Mouse (Mus musculus) hindbrain, embryonic 16.5 days (tissue): ENCODE measurements at regions not wholly inside any gene's neighbourhood (a gene's known extent, or its start where the extent isn't known, plus 50 kb on each side); places are given as distances from the start of the nearest gene placed in this dataset.

ENCODE experiments used
- ATAC-seq: fragments of 200-750 bp; cut with Nextera tagmentation; 2 replicates; pipeline ENCODE4 v1.8.0; 2017; ENCODE audit warnings: moderate TSS enrichment, moderate library complexity
- H3K27ac ChIP-seq: fragments of 300-500 bp; sonication (generic); 2 replicates; pipeline ENCODE4 v1.5.1; 2014; ENCODE audit warnings: low read depth, mild to moderate bottlenecking, control low read depth, low read length, moderate library complexity
- H3K27me3 ChIP-seq: fragments of 300-500 bp; sonication (generic); replicated peaks from 2 replicates; pipeline ENCODE4 v1.6.1; 2014; ENCODE audit warnings: low read length; ENCODE audit not compliant: control insufficient read depth, insufficient read depth
- H3K36me3 ChIP-seq: fragments of 300-500 bp; sonication (generic); 2 replicates; pipeline ENCODE4 v1.6.1; 2014; ENCODE audit warnings: mild to moderate bottlenecking, low read length, moderate library complexity, mixed read lengths; ENCODE audit not compliant: control insufficient read depth, insufficient read depth
- H3K4me1 ChIP-seq: fragments of 300-500 bp; sonication (generic); 2 replicates; pipeline ENCODE4 v1.6.1; 2014; ENCODE audit warnings: low read depth, low read length; ENCODE audit not compliant: control insufficient read depth, insufficient read depth
- H3K4me2 ChIP-seq: fragments of 300-500 bp; sonication (generic); 2 replicates; pipeline ENCODE4 v1.6.1; 2014; ENCODE audit warnings: mild to moderate bottlenecking, low read length, control low read depth, moderate library complexity
- H3K4me3 ChIP-seq: fragments of 300-500 bp; sonication (generic); 2 replicates; pipeline ENCODE4 v1.5.1; 2014; ENCODE audit warnings: mild to moderate bottlenecking, low read length, control low read depth, moderate library complexity
- H3K9ac ChIP-seq: fragments of 300-500 bp; sonication (generic); 2 replicates; pipeline ENCODE4 v1.6.1; 2014; ENCODE audit warnings: low read depth, mild to moderate bottlenecking, control low read depth, low read length, moderate library complexity
- H3K9me3 ChIP-seq: fragments of 300-500 bp; sonication (generic); 2 replicates; pipeline ENCODE4 v1.6.1; 2014; ENCODE audit warnings: mild to moderate bottlenecking, low read length, moderate library complexity; ENCODE audit not compliant: control insufficient read depth
- WGBS: fragments of 180-500 bp; shearing (Covaris S2); extraction: QIAGEN DNeasy Blood & Tissue Kit; methylation state at CpG from one replicate; pipeline ENCODE4 v1.1.7; 2014; 5-methylcytosine and 5-hydroxymethylcytosine counted together

DNA sequence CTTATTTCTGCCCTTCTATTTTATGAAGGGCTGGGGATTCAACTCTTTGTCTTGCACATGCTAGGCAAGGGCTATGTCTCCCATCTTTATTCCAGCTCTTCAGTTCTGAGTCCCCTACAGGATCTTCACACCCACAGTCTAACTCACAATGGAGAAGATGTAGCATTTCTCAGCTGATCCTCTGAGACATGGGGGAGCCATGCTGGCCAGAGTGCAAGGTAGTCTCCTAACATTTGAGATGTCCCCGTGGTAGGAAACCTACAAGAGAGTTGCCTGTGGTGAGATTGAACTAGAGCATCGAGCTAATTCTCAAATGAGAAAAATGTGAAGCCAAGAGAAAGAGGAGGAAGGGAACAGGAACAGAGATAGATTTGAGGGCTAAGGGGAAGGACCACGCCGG lies 83.3 kb upstream of the Pabpc6 start:
- 88% methylated on average over 4 of the region's 4 CpGs for WGBS

DNA sequence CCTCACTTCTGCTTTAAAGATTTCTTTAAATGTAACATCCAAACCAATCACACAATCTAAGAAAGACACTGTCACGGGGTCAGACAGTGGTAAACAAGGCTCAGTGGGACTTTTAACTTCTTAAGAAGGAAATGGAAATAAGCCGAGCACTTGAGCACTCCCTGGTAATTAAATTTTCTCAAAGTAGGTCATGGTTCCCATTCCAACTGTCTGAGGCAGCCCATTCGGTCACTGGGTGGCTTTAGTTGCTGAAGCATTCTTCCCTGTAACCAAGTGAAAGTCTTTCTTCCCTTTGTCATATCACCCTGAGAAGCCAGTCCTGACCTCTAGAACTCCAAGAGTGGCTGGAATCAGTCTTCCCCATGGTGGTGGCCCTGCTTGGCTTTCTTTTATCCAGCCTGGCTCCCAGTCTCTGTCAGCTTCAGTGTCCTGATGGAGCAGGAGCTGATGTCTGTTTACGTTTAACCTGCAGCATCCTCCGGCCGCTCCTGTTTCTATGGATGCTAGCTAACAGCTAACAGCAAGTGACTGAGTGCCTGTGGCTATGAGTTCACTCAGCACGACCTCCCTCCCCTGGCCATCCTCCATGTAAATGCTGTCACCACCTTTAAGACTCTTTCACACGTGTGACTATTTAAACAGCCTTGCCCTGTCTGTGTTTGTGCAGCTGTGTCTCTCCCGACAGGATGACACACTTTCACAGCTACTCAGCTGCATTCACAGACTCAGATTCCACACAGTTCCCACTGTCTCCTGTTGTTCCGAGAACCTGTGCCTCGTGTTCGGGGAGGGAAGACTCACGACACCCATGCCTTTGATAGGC lies 82.0 kb upstream of the Pabpc6 start:
- Histone ChIP-seq H3K9ac (no peak overlapping the region), H3K9me3 (no peaks in the 10 kb centered on the region), H3K27me3 (no peaks in the 10 kb centered on the region), H3K4me2 (no peak overlapping the region), H3K4me1 (no peaks in the 10 kb centered on the region; the same call in none of the 2 replicates), H3K27ac (peak overlapping the region; percentile 56), H3K36me3 (no peaks in the 10 kb centered on the region), H3K4me3 (no peak overlapping the region)
- peak; percentile 78 for ATAC-seq
- WGBS: 32% methylated on average over 13 of the region's 13 CpGs

More for the DNA sequence above, 83.3 kb upstream of the Pabpc6 start:
- no peak for ATAC-seq
- Histone ChIP-seq H3K27ac (no peak overlapping the region), H3K9me3 (no peaks in the 10 kb centered on the region), H3K36me3 (no peaks in the 10 kb centered on the region), H3K4me3 (no peak overlapping the region), H3K27me3 (no peaks in the 10 kb centered on the region), H3K4me1 (no peaks in the 10 kb centered on the region; the same call in none of the 2 replicates), H3K9ac (no peak overlapping the region), H3K4me2 (no peak overlapping the region)

DNA sequence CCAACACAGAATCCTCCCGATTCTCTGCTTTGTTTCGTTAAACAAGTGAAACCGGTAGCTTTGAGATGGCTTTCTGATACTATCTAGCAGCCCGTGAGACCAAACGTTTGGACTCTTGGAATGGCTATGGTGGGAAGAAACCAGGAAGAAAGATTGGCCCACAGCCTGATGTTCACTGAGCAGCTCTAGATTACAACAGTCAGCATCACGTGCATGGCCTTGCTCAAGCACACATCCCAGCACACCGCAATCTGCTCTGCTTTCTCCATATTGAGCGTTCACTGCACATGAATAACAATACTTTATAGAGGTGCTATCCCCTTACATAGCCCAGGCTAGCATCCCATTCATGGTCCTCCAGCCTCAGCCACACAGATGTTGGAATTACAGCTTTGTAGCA lies 80.5 kb upstream of the Pabpc6 start:
- H3K27me3 ChIP-seq: no peaks in the 10 kb centered on the region
- no peak overlapping the region for H3K9ac ChIP-seq
- H3K36me3 ChIP-seq: no peaks in the 10 kb centered on the region
- H3K4me2 ChIP-seq: no peak overlapping the region
- 97% methylated on average over 8 of the region's 8 CpGs for WGBS
- H3K27ac ChIP-seq: no peak overlapping the region
- no peaks in the 10 kb centered on the region; the same call in none of the 2 replicates for H3K4me1 ChIP-seq
- H3K9me3 ChIP-seq: no peaks in the 10 kb centered on the region
- no peak for ATAC-seq
- no peak overlapping the region for H3K4me3 ChIP-seq

DNA sequence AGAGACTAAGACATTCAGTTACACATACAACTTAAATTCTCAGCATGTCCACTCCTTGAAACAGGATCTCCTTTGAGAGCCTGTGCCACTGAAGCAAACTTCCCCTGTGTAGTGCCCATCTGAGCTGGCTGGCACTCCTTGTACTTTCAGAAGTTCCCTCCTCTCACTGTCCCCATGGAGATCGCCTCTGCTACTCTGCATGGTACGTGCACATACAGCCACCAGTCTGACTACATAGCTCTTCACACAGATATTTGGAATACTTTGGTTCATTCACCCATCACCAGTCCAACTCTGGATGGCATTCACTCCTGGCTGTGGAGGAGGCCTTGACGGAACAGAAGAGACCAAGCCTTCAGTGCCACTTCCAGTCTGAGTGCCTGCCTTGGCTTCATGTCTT lies 79.8 kb upstream of the Pabpc6 start:
- no peak overlapping the region for H3K9ac ChIP-seq
- no peaks in the 10 kb centered on the region for H3K27me3 ChIP-seq
- no peak overlapping the region for H3K27ac ChIP-seq
- ATAC-seq: no peak
- WGBS: 88% methylated on average over 3 of the region's 3 CpGs
- no peaks in the 10 kb centered on the region for H3K9me3 ChIP-seq
- no peaks in the 10 kb centered on the region; the same call in none of the 2 replicates for H3K4me1 ChIP-seq
- H3K4me2 ChIP-seq: no peak overlapping the region
- no peak overlapping the region for H3K4me3 ChIP-seq
- H3K36me3 ChIP-seq: no peaks in the 10 kb centered on the region

DNA sequence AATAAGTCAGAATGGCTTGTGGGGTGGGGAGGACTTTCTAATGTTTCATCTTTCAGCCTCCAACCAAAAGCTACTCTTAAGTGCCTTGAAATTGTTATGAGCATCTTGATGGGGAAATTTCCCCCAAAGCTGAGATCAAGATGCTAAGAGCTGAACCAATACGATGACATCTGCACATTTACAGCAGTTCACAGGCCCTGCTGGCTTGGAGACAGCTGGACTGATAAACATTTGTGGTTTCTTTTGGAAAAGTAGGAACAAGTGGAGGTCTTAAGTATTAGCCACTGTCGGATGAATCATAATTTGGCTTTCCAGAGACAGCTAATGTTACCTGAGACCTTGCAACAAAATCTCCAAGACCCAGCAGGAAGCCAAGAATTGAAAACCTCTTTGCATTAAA lies 78.4 kb upstream of the Pabpc6 start:
- H3K4me2 ChIP-seq: no peak overlapping the region
- H3K4me1 ChIP-seq: no peaks in the 10 kb centered on the region; the same call in none of the 2 replicates
- 96% methylated on average over 2 of the region's 2 CpGs for WGBS

DNA sequence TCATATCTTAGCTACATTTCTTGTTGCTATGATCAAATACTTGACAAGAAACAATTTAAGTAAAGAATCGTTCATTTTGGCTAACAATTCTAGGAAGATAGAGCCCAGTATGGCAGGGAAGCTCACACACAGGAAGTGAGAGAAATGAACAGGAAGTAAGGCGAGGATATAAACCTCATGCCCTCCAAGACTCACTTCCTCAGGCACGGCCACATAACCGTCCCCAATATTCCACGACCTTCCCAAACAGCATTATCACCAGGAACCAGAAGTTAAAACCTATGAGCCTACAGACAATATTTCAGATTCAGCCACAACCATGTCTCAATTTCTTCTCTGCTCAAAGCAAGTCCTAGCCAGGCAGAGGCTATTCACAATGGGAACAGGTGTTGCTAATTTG lies 73.8 kb upstream of the Pabpc6 start:
- no peaks in the 10 kb centered on the region for H3K4me1 ChIP-seq
- H3K9me3 ChIP-seq: no peaks in the 10 kb centered on the region
- WGBS: 94% methylated on average over 5 of the region's 5 CpGs
- H3K36me3 ChIP-seq: no peaks in the 10 kb centered on the region
- H3K4me2 ChIP-seq: no peak overlapping the region
- no peaks in the 10 kb centered on the region for H3K27me3 ChIP-seq
- no peak overlapping the region for H3K4me3 ChIP-seq
- ATAC-seq: no peak
- H3K27ac ChIP-seq: no peak overlapping the region
- no peak overlapping the region for H3K9ac ChIP-seq

More for the DNA sequence above, 78.4 kb upstream of the Pabpc6 start:
- Histone ChIP-seq H3K4me3 (no peak overlapping the region), H3K27me3 (no peaks in the 10 kb centered on the region), H3K9me3 (no peaks in the 10 kb centered on the region), H3K9ac (no peak overlapping the region), H3K36me3 (no peaks in the 10 kb centered on the region), H3K27ac (no peak overlapping the region)
- ATAC-seq: no peak

DNA sequence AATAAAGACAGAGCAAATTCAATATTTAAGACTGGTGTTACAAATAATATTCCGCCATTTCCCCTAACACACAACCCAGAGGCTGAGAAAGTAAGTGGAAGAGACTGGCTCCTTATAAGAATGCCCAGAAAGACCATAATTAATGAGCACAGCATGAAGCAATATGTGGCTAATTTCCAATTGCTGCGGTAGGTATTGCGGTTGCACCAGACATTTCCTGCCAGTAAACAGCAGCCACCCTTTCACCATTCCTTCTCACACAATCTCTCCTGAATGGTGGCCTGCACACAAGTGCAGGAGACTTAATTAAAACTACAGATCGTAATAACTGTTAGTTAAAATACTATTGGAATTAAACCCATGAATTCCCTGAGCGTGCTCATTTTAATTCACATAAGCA lies 71.8 kb upstream of the Pabpc6 start:
- no peaks in the 10 kb centered on the region for H3K4me1 ChIP-seq
- H3K9ac ChIP-seq: no peak overlapping the region
- H3K4me2 ChIP-seq: no peak overlapping the region
- H3K27ac ChIP-seq: no peak overlapping the region
- no peak for ATAC-seq
- no peaks in the 10 kb centered on the region for H3K9me3 ChIP-seq
- no peaks in the 10 kb centered on the region for H3K27me3 ChIP-seq
- H3K4me3 ChIP-seq: no peak overlapping the region
- 62% methylated on average over 5 of the region's 5 CpGs for WGBS
- H3K36me3 ChIP-seq: no peaks in the 10 kb centered on the region

DNA sequence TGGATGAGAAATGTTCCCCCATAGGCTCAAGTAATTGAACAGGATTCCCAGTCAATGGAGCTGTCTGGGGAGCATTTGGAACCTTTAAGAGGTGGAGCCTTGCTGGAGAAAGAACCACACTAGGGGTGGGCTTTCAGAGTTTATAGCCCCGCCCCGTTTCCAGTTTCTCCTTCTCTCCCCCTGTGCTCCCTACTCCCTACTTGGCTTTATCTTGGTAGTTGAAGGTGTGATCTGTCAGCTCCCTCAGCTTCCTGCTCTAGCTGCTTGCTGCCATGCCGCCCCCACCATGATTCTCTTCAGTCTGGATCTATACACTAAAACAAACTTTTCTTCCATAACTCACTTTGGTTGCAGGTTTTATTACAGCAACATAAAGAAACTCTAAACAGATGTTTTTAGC lies 59.5 kb upstream of the Pabpc6 start:
- H3K9me3 ChIP-seq: no peaks in the 10 kb centered on the region; the same call in 1 of the 2 replicates
- no peaks in the 10 kb centered on the region for H3K36me3 ChIP-seq
- ATAC-seq: no peak
- no peaks in the 10 kb centered on the region for H3K4me1 ChIP-seq
- no peak overlapping the region for H3K4me3 ChIP-seq
- H3K4me2 ChIP-seq: no peak overlapping the region
- WGBS: 93% methylated on average over 3 of the region's 3 CpGs
- H3K27me3 ChIP-seq: no peaks in the 10 kb centered on the region
- no peak overlapping the region for H3K9ac ChIP-seq
- no peak overlapping the region for H3K27ac ChIP-seq

DNA sequence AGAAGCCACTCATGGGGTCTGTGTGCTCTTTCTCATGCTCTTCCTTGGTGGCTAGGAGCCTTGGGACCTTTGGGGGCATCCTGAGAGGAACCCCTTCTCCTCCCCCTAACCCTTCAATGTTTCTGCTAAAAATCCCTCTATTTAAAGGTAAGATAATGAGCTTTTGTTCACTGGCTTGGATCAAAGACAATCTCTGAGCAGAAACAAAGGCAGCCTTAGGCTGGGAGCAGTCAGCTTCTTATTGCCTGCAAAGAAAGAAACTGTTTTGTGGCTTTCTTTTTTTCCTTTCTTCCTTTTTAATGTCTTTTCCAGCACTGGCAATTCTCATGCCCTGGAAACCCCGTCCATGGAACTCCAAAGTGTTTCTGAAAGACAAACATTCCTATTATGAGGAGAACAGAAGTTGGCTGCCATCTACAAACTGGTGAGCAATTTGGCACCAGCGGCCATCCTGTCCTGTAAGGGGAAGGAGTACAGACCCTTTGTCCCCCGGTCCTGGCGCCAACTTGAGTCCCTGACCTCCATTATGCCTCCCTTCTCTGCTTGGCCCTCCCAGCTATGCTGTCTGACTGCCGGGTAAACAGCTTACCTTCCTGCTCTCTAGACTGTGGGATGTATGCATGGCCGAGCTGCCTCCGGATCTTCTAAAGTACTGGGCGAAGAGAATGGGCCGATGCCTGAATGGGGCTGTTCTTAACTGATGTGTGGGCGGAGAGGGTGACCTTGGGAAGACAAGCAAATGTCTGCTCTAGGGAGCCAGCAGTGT lies 56.4 kb upstream of the Pabpc6 start:
- WGBS: 14% methylated on average over 10 of the region's 10 CpGs
- Histone ChIP-seq H3K27ac (peak overlapping the region; percentile 78), H3K9ac (no peak overlapping the region)

More for the DNA sequence above, 56.4 kb upstream of the Pabpc6 start:
- no peaks in the 10 kb centered on the region for H3K36me3 ChIP-seq
- H3K4me2 ChIP-seq: no peak overlapping the region
- H3K27me3 ChIP-seq: no peaks in the 10 kb centered on the region
- 0 out of 2 replicates have a peak, but pooled peaks cover 2% of the 10 kb centered on the region for H3K4me1 ChIP-seq
- H3K4me3 ChIP-seq: no peak overlapping the region
- ATAC-seq: peak; percentile 94
- no peaks in the 10 kb centered on the region; the same call in 1 of the 2 replicates for H3K9me3 ChIP-seq
